Mouse (Mus musculus) bone marrow, adult 2 months (tissue): Measurements from ENCODE around the gene Gm12216.

ENCODE experiments used
- CTCF ChIP-seq: fragments of 200-500 bp; IDR thresholded peaks from 2 replicates; pipeline ENCODE4 v1.5.1; 2011; ENCODE audit warnings: low read length, control low read depth; ENCODE audit not compliant: control insufficient read depth, insufficient read depth
- POLR2A ChIP-seq: fragments of 200-500 bp; IDR thresholded peaks from 2 replicates; pipeline ENCODE4 v1.6.1; 2011; ENCODE audit warnings: low read depth, mild to moderate bottlenecking, control low read depth, low read length, borderline replicate concordance; ENCODE audit not compliant: control insufficient read depth

- TF ChIP-seq CTCF (no peak), POLR2A (no peak)
Observed at GRCm38 (mm10) chr11:53837731-53838130, 21.3 kb downstream of the Gm12216 start.
